Mouse (Mus musculus) NIH3T3 (cell line): Measurements from ENCODE around the gene L1td1.
"Not testable (repeated sequence)": the region's sequence is repeated elsewhere in the genome, so short reads cannot be mapped to it uniquely, and the experiment has no call there.

ENCODE experiments used
- DNase-seq: peaks from one replicate; pipeline ENCODE4 v3.0.0-alpha.2; 2012; ENCODE audit warnings: low read depth

The L1td1 gene

DNA sequence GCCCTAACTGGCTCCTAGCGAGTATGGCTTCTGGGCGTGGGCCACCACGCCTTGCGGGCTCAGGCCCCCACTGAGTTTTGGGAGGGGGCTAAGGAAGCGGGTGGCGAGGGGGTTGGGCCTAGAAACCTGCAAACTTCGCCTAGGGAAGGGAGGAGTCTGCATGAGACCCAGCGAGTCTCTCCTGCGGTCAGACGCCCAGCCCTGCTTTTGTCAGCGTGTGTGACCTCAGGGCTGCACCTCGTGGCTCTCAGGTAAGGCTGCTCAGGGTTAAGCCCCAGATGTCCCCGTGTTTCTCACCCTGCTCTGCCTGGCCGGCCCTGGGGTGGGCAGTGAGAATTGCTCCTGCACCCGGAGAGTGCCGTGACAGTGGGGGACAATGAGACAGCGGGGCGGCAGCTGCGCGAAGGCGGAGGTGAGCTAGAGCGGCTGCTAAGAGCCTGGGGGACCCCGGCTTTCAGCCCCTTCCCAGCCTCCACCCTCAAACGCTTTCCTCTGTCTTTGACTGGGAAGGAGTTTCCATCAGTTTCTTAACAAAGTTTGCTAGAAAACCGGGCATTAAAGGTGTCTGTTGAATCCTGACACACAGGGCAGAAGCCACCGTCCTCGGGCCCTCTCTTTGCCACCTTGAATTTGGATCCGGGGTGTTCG, at the start of gene L1td1:
TSS of gene L1td1 (plus strand) at position 145 of the 648 bp plus-strand sequence.
- no peak for DNase-seq

DNA sequence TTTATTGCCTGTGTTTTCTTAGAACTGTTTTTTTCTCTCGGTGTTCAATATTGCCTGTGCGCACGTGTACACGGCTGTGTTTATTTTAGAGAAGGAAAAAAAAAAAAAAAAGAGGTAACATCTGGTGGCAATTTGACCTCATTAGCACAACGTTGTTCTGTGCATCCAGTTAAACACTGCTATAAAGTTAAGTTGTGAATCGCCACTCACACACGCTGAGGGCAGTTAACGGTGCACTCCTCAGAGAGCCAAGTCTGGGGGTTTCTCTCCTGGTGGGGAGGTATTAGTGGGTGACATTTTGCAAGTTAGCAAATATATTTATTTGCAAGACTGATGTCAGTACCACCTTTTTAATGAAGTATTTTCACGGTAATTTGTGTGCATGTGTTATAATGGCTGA, 49.0 kb upstream of the L1td1 start:
- no peak for DNase-seq

DNA sequence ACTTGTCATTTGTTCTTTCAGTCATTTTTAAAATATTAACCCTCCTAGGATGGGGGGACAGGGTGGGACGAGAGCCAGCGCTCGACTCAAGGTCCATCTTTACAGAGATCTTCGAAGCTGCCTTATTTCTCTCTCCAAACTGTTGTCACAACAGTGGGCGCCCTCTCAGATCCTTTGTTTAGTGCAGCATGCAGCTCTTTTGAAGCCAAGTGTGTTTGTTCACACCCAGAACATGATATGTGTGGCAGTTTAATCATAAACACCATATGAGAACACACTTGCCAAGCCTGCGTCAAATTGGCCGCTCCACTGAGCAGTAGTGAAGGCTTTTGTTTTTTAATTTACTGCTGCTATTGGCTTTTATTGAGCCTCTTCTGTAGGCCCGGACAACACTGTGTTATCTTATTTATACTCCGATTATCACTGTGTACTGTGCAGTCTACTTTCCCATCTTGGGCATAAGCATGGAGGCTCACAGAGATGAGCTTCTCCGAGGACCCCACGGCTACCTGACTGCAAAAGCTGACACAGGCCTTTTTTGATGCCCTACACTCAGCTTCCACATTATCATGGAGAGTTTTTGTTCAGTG, 39.8 kb upstream of the L1td1 start:
- DNase-seq = no peak

DNA sequence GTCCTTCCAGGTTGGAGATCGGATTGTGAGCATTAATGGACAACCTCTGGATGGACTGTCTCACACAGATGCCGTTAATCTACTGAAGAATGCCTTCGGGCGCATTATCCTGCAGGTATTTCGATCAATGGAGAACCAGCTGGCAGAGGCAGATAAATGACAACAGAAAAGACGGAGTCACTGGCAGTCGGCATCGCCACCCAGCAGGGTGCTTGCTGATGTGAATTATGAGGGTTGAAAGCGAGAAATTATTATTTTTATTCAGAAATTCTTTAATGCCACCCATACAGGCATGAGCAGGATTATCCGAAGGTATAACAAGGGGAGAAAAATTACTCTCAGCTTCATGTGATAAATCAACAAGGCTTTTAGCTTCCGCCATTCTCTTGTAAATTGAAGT, 38.4 kb upstream of the L1td1 start:
- DNase-seq = no peak

DNA sequence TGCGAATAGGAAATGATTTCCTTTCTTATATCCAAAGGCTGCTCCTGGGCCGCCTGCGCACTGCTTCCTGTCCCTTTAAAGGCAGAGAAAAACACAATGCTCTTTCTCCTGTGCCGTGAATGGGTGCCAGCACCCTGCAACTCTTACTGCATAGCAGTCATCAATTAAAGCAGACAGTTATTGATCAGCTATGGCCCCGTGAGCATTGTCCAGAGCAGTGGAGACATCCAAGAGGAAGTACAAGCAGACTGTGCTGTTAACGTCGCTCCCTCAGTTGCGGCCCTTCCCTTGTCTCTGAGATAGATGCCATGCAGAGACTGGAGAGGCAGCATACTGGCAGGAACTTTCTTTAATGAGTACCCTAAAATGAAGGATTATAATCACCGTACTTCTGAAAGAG, 38.0 kb upstream of the L1td1 start:
- no peak for DNase-seq

DNA sequence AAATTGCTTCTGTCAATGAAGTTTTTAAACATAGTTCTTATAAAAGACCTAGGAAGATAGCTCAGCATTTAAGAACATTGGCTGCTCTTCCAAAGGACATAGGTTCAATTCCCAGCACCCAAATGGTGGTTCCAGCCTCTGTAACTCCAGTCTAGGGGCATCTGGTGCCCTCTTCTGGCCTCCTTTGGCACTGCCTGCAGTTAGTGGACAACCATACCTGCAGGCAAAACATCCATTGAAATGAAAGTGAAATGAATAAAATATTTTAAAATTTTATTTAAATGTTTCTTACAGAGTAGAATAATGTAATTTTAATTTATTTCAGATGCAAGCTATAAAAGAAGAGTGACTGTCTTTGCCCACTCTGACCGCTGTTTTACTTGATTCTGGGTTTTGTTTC, 36.5 kb upstream of the L1td1 start:
- peak; percentile 16 for DNase-seq

DNA sequence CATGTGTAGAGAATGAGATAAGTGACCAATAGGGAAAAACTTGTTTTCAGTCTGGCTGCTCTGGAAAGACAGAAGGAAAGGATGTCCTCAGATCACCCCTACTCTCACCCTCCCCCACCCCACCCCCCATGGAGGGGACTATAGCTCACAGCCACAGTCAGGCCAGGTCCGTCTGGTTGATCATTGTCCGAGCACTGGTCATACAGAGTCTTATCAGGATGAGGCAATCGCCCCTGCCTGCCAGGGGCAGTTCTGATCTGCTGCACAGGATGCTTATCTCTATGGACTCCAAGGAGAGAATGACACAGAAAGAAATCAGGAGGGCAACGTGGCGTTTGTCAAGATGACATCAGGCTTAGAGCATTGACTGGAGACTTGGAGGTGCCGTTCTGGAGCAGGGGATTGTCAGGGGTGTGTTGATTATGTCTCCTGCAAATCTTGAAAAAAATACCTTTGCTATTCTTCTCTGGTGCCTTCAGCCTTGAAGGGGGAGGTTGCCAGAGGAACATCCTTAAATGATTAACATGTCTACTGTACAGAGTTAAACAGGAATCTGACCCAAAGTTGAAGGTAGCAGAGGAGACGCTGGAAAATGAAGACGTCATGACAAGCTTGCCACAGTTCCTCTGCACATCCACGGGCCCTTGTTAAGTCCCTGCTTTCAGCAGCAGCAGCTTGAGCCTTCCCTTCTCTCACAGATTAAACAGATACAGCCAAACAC, 32.9 kb upstream of the L1td1 start:
- DNase-seq = no peak

DNA sequence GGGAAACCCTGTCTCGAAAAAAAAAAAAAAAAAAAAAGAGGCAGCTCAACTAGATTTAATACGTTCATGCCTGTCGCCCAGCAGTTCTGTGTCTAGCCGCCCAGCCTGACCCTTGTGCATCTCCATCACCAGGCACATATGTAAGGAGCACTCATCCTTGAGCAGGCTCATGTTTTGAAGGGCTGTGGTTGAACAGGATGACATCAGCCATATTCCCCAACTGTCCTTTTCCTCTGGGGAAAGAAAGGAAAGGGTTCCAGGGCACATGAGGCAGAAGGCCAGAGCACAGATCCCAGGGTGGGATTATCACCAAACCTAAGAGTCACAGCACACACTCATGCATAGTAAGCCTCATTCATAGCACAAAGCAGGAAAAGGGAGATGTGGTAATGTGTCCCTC, 28.6 kb upstream of the L1td1 start:
- no peak for DNase-seq

DNA sequence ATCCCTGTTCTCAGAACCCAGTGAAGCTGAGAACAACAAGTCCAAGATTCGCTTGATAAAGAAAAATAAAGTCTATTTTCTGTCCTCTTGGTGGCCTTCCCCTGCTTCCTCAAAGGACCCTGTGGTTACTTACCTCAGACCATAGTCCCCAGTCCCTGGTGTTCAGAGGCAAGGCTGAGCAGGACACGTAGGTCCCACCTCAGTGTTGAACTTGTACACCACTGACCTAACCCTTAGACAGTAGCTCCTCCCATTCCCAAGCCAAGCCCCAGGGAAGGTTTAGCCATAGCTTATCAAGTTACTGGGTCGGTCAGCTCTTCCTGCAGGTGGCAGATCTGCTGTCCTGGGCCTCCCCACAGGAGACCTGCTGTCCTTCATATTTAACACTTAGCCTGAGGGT, 27.6 kb upstream of the L1td1 start:
- no peak for DNase-seq

DNA sequence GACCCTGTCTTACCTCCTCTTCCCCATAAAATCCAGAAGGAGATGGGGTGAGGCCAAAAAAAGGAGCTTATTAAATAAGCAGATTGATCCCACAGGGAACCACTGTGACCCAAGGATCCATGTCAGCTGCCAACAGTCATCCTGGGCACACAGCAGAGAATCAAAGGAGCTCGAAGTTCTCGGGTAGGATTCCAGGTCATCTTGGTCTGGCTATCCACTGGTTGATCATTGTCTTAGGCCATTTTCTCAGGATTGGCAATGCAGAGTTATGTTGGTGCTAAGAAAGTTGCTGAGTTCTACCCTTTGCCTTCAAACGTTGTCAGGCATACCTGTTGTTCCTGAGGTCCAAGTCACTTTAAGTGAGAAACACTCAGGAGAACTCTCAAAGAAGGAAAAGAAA, 26.4 kb upstream of the L1td1 start:
- no peak for DNase-seq

DNA sequence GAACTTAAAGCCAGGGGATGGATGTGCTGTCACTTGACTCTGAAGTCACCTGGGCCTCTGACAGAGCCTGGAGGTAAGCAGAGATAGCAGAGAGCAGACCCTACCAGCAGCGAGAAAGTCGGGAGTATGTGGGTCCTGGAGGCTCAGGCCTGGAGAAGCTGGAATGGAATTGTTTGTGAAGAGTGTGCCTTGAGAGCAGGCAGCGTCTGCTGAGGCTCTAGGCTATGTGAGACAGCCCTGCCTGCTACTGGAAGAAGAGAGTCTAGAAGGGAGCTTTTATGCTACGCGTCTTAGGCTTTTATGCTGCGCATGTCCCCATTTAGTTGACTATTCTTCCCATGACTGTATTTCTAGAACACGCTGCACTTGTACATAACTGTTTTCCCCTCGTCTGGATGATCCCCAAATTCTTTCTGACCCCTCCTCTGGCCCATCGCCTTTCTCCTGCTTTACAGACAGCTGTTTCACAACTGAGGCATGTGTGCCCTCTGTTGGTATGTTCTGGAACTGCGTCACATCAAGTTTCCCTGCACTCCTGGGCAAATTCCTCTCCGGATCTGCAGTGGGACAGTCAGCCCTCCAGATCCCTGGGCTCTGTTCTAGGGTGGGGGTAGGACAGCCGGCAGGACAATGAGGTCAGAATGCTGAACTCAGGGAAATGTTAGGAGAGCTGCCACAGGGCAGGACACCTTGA, 24.2 kb upstream of the L1td1 start:
- peak; percentile 95 for DNase-seq

DNA sequence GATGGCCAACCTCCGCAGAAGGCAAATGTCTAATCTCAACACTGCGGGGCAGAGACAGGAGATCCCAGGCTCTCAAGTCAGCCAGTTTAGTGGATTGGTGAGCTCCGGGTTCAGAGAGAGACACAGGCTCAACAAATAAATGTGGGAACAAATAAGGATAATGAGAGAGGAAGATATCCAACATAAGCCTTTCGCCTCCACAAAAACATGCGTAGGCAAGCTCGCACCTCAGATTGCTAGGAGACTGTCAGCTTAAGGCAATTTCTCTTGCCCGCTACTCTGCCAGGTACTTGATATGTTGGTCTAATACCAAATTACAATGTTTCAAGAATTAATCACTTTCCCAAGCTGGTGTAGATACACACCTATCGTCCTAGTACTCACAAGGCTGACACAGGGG, 15.6 kb upstream of the L1td1 start:
- no peak for DNase-seq

DNA sequence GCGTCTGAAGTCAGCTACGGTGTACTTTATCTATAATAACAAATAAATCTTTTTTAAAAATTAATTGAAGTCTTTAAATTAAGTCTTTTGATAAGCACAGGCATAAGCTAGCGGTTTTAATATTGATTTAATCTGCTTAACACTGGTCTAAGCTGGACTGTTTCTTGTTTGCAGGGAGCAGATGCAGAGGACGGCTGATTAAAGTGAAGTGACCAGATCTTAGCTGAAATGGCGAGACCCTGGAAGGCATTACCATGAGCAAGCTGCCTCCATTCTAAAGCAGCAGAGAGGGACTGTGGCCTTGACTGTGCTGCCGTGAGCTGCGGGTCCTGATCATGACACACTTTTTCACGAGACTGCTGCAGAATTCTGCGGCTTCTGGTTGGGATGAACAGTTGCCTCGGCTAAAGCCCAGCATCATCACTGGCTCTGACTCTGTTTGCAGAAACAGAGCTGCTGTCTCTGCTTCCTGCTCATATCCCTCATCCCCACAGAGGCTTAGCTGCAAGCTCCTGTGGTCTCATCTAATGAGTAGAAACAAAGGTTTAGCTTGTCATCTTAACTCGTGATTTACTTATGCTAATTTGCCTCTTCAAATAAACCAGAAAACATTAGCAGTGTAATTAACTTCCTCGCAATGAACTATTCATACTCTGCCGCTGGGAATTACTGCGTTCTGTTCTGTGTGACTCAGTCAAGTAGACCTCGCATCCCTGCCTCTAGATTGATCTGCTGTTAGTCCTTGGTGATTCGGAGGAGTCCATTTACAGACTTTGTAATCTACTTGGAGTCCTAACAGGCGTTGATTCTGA, 8.6 kb upstream of the L1td1 start:
- DNase-seq = no peak

DNA sequence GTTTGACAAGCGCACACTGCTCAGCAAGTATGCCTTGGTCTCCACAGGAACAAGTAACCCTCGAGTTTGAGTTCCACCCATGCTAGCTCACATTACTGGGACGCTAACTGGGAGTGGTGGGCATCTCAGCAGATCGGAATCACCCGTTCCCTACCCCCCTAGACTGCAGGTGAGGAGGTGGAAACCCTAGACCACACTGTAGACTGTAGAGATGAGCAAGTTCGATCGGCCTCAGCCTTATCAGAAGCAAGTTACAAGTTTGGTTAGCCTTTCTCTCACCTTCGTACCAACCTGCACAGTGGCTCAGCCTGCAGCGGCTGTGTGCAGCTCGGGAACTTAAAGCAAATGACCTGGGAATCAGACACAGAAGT, 8.0 kb upstream of the L1td1 start:
- DNase-seq = no peak

DNA sequence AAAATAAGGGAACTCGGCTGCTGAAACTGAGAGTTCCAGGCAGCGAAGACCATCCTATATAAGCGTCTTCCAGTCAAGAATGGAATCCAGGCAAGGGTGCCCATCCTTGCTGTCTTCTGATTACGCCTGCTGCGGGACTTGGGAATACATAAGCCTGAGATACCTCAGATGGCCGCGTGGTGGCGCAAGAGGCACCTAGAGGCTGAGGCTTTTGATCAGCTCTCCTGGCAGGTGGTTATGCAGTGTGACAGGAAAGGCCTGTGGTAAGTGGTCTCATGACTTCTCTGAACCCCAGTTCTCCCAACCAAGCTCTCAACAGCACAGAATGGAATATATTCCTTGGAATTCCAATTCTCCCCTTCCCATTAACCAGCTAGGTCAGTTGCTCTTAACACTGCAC, 4.1 kb upstream of the L1td1 start:
- peak; percentile 65 for DNase-seq

DNA sequence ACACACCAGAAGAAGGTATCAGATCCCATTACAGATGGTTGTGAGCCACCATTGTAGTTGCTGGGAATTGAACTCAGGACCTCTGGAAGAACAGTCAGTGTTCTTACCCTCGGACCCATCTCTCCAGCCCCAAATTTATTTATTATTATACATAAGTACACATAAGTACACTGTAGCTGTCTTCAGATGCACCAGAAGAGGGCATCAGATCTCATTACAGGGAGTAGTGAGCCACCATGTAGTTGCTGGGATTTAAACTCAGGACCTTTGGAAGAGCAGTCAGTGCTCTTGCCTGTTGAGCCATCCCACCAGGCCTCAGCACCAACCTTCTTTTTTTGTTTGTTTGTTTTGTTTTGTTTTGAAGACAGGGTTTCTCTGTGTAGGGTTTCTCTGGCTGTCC, 1.9 kb upstream of the L1td1 start:
- DNase-seq = not testable (repeated sequence)

DNA sequence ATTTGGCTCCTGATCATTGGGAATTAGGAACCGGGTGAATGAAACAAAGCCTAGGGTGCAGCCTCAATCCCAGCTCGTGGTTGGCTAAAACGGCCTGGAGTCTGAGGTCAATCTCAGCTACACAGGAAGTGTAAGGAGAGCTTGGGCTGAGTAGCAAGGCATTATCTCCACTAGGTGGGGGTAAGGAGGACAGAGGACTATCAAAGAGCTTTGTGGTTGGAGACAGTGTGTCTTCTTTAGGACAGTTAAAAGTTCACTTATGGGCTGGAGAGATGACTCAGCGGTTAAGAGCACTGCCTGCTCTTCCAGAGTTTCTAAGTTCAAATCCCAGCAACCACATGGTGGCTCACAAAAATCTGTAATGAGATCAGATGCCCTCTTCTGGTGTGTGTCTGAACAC, 1.1 kb upstream of the L1td1 start:
- DNase-seq = peak; percentile 51

DNA sequence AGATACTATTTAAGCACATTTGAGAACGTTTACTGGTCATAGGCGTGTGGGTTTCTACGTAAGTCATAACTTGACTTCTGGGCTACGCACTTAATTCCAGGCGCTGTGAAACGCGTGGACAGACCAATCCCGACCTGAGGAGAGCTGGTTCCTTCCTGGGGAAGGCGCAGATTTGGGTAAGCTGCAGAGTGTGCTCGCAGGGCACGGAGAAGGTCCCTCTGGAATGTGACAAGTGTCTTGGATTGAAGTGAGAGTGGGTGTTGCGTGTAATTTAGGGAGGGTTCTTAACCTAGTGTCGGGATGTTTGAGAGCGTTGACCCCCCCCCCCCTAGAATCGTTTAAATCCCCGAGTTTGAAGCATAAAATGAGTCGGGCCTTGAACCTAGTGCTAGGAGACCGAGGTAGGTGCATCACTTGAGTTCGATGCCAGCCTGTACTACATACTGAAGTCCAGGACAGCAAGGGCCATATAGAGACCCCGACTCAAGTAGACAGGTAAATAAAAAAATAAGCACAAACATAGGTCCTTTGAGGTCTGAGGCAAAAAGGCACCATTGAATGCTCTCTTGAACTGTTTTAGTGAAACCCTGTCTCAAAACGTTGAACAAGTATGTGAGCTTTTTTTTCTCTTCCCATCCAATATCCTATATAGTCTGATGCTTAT, 893 bp downstream of the L1td1 start:
- DNase-seq = no peak

DNA sequence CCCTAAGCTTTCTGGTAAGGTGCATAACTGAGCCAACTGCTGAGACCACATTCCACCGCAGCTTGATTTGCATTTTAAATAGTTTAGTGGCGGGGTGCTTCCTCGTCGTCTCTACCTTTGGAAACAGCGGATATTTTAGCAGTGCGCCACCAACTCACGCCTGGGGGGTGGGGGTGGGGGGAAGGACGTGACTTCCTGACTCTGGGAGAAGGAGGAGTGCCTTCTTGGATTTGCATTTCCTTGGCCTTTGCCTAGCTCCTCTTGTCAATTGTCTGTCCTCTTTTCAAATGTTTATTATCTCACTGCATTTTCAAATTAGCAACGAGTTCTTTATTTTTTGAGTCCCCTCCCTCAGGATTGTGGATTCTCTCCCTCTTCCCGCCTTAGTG, 1.4 kb downstream of the L1td1 start:
- no peak for DNase-seq

DNA sequence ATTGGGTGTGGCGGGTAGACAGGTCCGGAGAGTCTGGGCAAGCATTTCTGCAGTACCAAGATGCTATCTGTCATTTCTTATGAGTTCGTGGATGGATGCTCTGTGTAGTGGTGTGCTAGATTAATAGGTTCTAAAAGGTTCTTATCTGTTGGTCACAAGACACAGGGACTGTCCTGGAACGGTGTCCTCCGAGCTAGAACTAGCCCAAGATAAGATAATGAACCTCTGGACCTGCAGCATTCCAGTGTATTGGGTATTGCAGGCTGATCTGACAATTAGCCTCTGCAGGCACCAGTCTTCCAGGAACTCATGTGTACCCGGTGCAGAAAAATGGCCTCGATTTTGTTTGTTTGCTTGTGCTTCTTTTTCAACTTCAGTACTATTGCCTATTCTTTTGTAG, 2.2 kb downstream of the L1td1 start:
- no peak for DNase-seq

DNA sequence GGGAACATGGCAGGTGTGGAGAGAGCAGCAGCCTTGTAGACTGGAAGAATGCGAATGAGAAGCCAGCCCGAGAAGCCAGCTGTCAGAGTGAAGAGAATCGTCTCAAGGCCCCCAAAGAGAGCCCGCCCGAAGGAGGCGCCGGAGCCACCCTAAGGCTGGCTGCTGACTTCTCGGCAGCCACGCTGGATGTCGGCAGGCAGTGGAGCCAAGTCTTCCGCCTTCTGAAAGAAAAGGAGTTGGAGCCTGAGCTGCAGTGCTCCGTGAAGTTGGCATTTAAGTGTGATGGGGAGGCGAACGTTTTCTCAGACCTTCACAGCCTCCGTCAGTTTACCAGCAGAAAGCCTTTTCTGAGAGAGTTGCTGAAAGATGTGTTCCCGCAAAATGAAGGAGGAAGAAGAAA, 7.1 kb downstream of the L1td1 start:
- DNase-seq = no peak

DNA sequence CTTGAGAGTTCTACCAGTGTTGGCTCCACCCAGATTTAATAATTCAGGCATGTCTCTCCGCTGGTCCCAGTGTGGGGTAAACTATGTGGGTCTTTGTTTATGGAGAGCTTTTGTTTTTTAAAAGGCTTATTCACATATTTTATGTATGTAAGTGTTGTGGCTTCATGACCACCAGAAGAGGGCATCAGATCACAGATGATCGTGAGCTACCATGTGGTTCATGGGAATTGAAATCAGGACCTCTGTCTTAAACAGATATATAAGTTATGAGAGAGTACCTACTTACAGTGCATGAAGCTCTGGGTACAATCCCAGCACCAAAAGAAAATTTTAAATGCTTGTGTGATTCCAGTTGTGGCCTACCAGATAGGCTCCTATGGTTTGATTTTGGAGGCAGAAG, 13.2 kb downstream of the L1td1 start:
- peak; percentile 75 for DNase-seq
